Mouse (Mus musculus) 416B (cell line): ENCODE data around the gene Eif4b.

Source experiments
- DNase-seq: peaks from one replicate; pipeline ENCODE4 v3.0.0; 2011; ENCODE audit warnings: low read depth

The Eif4b gene

DNA sequence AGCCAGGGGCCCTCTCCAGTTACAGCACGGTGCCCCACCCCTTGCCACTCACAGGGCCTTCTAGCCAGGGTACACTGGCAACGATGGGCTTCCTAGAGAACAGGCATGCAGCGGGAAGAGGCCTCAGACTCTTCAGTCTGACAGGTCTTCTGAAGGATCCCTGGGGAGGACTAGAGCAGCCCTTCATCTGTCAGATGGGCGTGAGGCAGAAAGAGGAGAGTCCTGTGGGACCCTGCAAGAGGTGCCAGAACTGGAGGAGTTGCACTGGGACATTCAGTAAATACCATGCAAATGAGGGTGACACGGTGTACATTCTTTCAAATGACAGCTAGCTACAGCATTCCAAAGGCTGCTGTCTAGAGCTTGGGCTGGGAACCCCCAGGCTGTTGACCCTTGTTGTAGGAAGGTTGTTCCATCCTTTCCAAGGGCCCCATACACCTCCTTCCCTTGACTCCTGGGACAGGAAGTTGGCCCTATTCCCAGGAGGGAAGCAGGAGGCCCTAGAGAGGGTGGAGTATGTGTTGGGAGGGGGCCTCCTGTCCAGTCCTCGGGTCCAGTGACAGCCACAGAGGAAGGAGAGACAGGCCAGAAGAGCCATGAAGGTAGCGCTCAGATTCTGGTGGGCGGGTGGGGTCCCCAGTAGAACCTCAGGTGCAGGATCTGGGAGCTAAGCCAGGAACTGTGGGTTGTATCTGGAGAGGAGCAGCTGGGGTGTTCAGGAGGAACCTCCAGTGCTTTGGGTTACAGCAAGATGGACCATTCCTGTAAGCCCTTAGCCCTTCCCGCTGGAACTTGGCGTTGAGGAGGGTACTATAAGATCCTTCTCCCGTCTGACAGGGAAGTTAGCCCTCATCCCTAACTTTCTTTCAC is 28.3 kb downstream of the Eif4b start:
- no peak for DNase-seq

DNA sequence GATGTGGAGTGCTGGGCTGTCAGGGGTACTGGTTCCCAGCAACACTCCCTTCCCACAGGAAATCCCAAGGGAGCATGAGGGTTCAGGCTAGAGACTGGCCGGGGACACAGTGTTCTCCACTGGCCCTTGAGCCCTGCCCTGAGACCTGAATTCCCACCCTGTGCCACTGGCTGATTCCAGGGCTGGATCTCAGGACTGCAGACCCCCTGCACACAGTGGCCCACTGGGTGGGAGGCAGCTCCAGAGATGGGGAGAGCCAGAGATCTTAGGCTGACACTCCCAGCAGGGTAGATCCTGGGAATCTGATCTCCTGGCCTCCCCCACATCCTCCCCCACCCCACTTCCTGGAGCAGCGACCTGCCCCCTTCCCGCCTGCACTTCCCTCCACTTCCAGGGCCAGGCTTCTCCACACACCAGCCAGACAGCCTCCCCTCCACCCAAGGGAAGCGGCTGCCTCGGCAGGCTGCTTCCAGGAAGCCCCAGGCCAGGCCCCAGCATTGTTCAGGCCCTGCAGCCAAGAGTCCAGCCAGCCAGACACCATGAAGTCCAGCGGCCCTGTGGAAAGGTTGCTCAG is 29.1 kb downstream of the Eif4b start:
- DNase-seq = no peak

DNA sequence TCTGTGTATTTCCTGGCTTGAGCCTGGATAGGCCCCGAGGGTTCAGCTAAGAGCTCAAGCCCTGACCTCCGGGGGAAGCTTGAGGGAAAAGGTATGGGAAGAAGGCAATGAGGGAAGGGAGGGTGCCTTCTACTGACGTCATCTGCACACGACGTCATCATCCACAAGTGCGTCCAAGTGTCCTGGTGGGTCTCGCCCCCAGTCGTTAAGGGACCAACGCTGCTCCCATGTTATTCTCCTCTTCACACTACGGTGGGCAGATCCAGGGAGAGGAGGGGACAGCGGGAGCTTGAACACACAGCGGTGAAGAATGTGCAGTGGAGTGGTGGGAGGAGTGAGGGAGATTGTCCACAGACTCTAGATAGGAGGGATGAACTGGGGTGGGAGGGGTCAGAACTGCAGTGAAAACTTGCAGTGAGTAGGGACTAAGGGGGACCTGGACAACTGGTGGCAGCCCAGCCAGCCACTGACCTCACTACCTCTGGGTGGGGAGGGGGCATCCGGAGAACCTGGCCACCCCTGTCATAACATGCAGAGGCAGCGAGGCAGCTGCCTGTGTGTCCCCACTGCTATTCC is 29.9 kb downstream of the Eif4b start:
- DNase-seq = no peak

DNA sequence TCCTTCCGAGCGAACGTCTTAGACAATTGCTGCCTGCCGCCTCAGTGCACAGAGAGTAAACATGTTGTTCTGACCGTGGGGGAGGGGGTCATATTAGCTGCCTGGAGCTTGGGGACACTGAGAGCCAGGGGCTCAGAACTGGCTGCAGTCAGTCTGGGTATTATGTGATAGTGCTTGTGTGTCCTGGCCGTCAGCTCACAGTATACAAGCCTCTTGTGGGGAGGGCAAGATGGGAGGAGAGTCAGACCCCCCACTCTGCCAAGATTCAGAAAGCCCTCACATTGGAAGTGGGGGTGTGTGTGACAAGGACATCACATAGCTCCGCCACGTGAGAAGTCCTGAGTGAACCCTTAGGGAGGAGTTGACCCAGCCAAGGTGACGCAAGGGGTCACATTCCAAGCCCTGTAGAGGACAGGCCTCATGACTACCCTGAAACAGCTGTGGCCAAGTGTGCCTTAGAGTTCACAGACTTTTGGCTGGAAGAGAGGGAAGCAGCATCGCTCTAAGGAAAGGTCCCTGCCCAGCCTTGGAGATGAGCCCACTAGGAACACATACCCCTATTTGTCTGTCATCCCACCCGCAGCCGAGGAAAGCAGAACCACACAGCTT is 30.5 kb downstream of the Eif4b start:
- no peak for DNase-seq

DNA sequence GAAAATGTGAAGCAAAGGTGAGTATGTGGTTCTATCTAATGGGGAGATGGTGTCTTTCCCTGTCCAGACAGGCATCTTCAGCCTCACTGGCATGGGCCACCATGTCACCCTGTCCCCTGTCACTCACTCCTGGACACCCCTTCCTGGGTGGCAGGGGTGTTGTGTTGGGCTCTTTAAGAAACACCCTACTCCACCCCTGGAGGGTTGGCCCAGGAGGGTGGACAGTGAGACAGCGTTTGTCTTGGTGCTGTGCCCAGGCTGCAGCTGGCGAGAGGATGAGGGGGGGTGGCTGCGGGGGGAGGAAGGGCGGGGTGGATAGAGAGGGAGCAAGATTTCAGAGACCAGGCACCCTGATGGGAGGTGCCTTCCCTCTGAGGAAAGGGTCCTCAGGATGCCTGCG is 31.8 kb downstream of the Eif4b start:
- DNase-seq = peak; percentile 68

DNA sequence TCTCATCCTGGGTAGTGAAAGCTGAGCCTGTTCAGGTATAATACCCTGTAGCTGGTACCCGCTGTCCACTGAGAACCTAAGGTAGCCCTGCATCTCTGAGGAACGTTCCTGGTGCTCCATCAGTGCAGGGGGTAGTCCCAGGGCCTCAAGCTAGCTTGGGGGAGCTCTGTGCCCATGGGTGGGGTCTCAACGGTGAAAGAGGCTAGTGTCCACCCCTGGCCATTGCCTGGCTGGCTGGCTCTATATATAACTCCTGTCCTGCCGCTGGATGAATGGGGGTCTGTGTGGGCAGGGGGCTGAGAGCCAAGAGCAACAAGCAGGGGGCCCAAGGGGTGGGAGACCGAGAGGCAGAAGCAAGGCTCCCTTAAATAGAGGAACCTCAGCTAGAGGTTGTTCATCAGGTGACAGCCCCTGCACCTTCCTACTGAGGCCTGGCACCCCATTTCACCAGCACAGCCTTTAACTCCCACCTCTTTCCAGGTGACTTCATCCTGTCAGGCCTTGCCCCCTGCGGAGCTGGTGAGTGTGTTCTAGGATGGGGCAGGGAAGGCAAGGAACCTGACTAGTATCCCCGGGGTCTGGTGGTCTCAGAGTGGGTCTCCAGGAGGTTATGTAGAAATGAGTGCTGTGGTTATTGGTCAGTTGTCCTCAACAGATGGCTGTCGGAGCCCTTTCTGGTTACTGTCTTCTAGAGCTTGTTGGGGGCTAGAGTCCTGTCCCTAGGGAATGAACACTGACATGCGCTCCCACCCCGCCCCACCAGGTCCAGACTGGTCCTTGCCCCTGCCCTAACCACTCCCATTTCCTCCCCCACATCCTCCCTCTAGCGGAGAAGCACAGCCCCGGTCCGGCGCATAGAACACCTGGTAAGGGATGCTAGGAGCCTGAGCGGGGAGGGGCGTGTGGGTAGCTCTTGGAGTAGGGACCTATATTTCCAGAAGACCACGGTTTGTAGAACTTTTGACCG is 32.5 kb downstream of the Eif4b start:
- DNase-seq = peak; percentile 45

DNA sequence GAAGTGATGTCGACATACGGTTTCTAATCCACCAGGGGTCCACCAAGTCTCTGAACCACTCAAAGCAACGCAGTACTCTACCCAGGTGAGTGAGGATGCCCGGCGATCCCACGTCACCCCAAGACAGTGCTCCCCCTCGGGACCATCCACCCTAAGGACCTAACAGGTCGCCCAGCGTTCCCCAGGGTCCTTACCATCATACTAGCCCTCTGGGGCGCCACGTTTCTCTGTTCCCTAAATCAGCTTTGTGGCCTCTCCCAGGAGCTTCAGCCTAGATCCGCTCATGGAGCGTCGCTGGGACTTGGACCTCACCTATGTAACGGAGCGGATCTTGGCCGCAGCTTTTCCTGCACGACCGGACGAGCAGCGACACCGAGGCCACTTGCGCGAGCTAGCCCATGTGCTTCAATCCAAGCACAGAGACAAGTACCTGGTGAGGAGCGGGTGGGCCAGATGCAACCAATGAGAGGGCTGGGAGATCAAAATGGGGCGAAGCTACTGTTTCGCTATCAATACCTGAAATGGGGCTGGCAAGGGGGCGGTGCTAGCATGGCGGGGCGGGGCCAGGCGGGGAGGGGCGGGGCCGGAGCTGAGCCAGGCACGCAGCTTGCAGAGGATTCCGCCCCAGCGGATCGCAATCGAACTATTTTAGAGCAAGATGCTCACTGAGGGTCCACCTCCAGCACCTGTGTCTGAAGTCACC is 33.3 kb downstream of the Eif4b start:
- no peak for DNase-seq

DNA sequence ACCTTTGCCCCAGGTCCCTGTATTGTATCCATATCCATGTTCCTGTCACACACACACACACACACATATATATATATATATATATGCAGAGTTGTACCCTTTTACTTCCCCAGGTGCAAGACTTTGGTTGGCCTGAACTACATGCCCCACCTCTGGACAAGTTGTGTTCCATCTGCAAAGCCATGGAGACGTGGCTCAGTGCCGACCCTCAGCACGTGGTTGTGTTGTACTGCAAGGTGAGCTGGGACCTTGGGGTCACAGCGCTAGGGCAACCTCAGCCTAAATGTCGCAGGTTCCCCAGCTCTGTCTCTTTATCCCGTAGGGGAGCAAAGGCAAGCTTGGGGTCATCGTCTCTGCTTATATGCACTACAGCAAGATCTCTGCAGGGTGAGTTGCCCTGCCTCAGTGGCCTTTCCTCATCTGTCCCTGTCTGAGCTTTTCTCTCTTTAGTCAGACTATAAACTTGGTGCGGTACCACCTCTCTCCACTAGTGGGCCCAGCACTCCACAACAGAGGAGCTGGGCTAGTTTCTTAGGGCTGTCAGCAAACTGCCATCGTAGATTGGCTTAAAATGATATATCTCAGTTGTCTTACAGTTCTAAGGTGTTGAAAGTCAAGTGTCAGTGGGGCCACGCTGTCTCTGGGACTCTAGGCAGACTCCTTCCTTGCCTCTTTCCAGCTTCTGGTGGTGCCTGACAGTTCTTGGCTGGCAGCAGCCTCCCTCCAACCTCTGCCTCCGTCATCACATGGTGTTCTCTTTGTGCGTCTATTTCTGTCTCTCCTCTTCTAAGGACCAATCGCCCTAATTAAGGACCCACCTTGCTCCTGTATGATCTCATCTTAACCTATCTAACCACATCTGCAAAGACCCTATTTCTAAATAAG is 34.4 kb downstream of the Eif4b start:
- DNase-seq = peak; percentile 75

DNA sequence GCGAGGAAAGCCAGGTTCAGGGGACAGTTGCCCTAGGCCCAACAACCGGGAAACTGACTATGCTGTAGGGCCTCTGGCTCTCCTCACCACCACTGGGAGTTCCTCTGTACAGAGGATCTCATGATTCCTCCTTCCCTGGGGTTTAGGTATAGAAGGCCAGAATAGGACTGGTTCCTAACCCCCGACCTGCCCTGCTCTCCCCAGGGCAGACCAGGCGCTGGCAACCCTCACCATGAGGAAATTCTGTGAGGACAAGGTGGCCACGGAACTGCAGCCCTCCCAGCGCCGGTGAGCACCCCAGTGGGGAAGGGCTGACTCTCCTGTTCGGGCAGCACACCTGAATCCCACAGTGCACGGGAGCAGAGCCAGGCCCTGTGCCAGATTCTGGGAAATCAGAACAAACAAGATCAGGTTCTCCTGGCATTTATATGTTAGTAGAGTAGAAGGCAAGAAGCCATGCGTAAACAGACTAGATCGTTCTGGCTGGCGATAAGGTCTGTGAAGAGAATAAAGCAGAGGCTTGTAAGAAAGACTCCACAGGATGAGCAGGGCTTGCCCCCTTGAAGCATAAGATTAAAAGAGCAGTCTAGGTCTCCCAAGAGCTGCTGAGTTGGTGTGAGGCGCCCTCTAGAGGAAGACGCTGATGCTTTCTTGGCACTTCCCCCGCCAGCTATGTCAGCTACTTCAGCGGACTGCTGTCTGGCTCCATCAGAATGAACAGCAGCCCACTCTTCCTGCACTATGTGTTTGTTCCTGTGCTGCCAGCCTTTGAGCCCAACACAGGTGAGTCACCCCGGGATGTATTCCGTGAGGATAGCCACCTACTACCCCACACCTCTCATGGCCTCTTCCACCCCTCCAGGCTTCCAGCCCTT is 35.3 kb downstream of the Eif4b start:
- DNase-seq = peak; percentile 87

DNA sequence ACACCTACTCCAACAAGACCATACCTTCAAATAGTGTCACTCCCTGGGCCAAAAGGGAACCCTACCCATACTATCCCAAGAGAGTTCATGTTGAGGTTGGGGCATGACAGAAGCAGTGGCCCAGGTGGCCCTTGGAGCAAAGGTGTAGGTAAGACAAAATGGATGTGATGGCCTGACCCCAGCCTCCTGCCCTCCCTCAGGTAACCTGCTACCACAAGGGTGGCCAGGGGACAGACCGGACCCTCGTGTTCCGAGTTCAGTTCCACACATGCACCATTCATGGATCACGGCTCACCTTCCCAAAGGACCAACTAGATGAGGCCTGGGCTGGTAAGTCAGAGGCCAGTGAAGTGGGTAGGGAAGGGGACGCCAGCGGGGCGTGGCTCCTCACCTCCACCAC is 36.7 kb downstream of the Eif4b start:
- DNase-seq = no peak

DNA sequence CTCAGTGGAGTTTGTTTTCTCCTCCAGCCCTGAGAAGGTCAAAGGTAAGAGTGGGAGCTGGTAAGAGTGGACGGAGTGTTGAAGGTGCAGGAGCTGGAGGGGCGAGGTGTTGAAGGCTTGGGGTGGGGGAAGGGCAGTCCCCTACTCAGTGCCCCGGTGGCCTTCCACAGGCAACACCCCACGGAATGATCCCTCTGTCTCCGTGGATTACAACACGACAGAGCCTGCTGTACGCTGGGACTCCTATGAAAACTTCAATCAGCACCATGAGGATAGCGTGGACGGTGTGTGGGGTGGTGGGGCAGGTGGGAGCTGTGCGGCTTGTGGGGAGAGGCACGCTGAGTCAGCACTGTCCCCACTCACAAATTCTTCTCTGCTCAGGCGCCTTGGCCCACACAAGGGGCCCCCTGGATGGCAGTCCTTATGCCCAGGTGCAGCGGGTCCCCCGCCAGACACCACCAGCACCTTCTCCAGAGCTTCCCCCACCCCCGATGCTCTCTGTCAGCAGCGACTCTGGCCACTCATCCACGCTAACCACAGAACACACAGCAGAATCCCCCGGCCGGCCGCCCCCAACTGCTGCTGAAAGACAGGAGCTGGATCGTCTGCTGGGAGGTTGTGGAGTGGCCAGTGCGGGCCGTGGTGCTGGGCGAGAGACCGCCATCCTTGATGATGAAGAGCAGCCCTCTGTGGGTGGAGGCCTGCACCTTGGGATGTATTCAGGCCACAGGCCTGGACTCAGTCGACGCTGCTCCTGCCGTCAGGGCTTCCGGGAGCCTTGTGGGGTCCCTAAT is 37.3 kb downstream of the Eif4b start:
- DNase-seq = no peak

DNA sequence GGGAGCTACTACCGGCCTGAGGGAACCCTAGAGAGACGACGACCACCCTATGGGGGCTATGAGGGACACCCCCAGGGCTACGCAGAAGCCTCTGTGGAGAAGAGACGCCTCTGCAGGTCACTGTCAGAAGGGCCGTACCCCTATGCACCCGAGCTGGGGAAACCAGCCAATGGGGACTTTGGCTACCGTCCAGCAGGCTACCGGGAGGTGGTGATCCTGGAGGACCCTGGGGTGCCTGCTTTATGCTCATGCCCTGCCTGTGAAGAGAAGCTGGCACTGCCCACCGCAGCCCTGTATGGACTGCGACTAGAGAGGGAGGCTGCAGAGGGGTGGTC is 37.9 kb downstream of the Eif4b start:
- no peak for DNase-seq

DNA sequence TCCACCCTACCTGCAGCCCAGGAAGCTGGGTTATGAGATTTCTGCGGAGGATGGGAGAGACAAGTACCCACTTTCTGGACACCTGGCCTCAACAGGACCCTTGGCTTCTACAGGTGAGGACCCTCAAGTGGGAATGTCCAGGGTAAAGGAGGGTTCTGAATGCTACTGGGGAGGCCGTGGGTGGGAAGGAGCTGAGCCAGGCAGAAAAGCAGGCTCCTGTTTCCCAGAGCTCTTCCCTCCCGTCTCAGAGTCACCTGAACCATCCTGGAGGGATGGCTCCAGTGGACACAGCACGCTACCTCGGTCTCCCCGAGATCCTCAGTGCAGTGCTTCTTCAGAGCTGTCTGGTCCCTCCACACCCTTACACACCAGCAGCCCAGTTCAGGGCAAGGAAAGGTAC is 38.6 kb downstream of the Eif4b start:
- no peak for DNase-seq

DNA sequence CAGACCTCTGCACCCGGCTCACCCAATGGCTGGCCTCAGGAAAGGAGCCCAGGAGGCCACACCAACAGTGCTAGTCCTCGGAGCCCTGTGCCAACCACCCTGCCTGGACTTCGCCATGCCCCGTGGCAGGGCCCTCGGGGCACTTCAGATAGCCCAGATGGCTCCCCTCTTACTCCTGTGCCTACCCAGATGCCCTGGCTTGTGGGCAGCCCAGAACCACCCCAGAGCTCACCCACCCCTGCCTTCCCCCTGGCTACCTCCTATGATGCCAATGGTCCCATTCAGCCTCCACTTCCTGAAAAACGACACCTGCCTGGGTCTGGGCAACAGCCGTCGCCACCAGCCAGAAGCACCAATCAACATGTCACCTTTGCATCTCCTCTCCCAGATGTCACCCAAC is 39.3 kb downstream of the Eif4b start:
- no peak for DNase-seq

DNA sequence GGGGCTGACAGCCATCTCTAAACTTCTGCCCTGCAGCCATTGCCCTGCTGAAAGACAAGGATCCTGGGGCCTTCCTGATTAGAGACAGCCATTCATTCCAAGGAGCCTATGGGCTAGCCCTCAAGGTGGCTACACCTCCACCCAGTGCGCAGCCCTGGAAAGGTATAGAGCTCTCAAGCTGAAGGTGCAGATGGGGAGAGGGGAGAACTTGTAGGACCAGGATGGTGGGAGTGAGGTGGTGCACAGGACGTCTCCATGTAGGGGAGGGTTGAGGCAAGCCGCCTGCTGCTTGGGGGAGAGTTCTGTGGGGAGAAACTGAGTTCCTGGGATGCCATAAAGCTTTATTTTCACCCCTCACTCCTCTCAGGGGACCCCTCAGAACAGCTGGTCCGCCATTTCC is 40.1 kb downstream of the Eif4b start:
- no peak for DNase-seq

DNA sequence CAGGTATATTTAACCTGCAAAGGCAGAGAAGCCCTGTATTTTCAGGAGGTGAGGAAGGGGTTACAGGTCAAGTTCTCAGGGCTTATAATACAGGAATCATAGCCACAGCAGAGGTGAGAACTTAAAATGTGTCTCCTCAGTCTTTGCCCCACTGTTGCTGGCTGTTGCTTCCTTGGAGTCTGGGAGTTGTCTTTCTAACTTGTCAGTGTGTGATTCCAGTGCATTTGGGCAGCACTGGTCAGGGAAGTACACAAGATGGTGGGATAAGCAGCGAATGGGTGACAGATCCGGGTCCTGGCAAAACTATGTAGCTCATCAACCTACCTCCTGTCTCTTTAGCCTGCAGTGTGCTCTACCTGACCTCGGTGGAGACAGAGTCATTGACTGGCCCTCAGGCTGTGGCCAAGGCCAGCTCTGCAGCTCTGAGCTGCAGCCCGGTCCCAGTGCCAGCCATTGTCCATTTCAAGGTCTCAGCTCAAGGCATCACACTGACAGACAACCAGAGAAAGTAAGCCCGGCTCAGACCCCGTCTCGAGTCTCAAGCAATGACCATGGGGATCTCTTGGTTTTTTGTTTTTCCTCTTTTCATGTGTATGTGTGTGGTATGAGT is 41.2 kb downstream of the Eif4b start:
- DNase-seq = no peak

DNA sequence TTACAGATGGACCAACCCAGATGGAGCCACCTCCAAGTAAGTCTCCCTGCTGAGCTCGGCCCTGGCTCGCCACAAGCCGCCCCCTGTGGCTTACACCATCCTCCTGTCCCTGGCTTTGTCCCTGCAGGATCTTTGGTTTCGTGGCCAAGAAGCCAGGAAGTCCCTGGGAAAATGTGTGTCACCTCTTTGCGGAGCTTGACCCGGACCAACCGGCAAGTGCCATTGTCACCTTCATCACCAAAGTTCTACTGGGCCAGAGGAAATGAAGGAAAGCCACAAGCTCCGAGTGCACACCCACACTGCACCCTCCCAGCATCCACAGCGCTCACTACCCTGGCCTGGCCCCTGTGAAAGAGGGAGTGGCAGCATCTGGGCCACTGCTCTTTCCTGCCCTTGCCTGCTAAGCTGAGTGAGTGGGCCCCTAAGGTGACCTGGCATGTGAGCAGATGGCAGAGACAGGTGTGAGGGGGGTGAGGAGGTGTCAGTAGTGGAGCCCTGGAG is 42.2 kb downstream of the Eif4b start:
- DNase-seq = peak; percentile 71
